Mouse (Mus musculus): ENCODE results near the gene Galnt6.

DNA sequence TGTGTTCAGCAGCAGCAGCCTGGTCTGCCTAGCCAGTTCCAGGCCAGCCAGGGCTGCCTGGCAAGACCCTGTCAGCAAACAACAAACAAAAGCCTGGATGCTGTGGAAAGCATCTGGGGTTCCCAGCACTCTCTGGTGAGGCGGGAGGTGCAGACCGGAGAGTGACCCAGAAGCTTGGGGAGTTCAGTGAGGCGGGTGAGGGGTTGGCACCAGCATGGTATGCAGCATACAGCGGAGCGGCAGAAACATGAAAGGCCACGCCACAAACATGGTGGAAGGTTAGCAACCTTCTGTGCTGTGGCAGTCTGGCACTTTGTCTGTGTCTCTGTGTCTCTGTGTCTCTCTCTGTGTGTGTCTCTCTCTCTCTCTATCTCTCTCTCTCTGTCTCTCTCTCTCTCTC is 42.7 kb downstream of the Galnt6 start:
- no peak for TF ChIP-seq POLR2A (IDR thresholded peaks at IDR 0.05; ENCODE audit: extremely low read depth, insufficient read depth, low read length)
- no peak for TF ChIP-seq CTCF (IDR thresholded peaks at IDR 0.05; ENCODE audit: low read depth, low read length)
